Mouse (Mus musculus) left cerebral cortex, postnatal 4 days (tissue): ENCODE data around the gene Dpp4. TPM values are rescaled to one million over a fixed set of nuclear protein-coding genes. Genes with fewer than 3 reads are reported as not detected.

Experiments used
- DNase-seq: peaks from one replicate; pipeline ENCODE4 v3.0.0-alpha.2; 2022
- intact Hi-C: fragments of 180-260 bp; cut with DNase I; formaldehyde crosslinking; loops from one replicate; pipeline ENCODE4 v1.15.1; 2025
- total RNA-seq, 2 experiments: library from RNA; stranded (reverse); gene quantifications; 2 replicates each; pipeline ENCODE4 v1.2.3; 2021

Dpp4 gene
- total RNA-seq, 2 experiments from 2014 or later: 2.4 to 3.7 TPM

GRCm38 (mm10) chr2:62316930-62317329 lies 95.1 kb downstream of the Dpp4 start:
- intact Hi-C loops: no loop called here
- DNase-seq: no peak

- intact Hi-C loops: no loop called here
- no peak for DNase-seq
Observed at GRCm38 (mm10) chr2:62307477-62307876, 104.6 kb downstream of the Dpp4 start.

- DNase-seq: no peak
- intact Hi-C loops: no loop called here
Observed at GRCm38 (mm10) chr2:62306978-62307377, 105.1 kb downstream of the Dpp4 start.

- no peak for DNase-seq
- intact Hi-C loops: no loop called here
Observed at GRCm38 (mm10) chr2:62301716-62302115, 110.3 kb downstream of the Dpp4 start.

GRCm38 (mm10) chr2:62293846-62294245 lies 118.2 kb downstream of the Dpp4 start:
- intact Hi-C loops: no loop called here
- peak; percentile 36 for DNase-seq

- DNase-seq: no peak
- intact Hi-C loops: loop anchor here (5.0 to 10.0 kb wide), 2 partner anchors 473 to 645 kb away; no protein-coding TSS in a partner anchor
Observed at GRCm38 (mm10) chr2:62287532-62287931, 124.5 kb downstream of the Dpp4 start.

- intact Hi-C loops: loop anchor here (5.0 to 10.0 kb wide), 2 partner anchors 471 to 644 kb away; no protein-coding TSS in a partner anchor
- DNase-seq: no peak
Observed at GRCm38 (mm10) chr2:62285847-62286246, 126.2 kb downstream of the Dpp4 start.

GRCm38 (mm10) chr2:62285026-62285425 lies 127.0 kb downstream of the Dpp4 start:
- DNase-seq: no peak
- intact Hi-C loops: loop anchor here (5.0 to 10.0 kb wide), 2 partner anchors 470 to 643 kb away; no protein-coding TSS in a partner anchor

Other genes starting within 250 kb of the Dpp4 start
- 1 to 10 TPM in 1 of 2 experiments, under 1 TPM in 1; 0.84 to 1.1 TPM for gene Gcg, start 71.4 kb upstream of the Dpp4 start, total RNA-seq
- 1 to 10 TPM; 2.1 to 2.2 TPM for gene Fap, start 161.8 kb upstream of the Dpp4 start, total RNA-seq
- gene Ifih1, start 234.0 kb upstream of the Dpp4 start, total RNA-seq: 1 to 10 TPM; 2.1 to 2.2 TPM